Mouse (Mus musculus): ENCODE measurements at regions not wholly inside any gene's neighbourhood (a gene's known extent, or its start where the extent isn't known, plus 50 kb on each side); places are given as distances from the start of the nearest gene placed in this dataset.

- ATAC-seq (replicated peaks; ENCODE audit: poor library complexity, severe bottlenecking) = no peak
These were observed 71.4 kb upstream of the Elovl5 start for GRCm38 (mm10) chr9:77845664-77846290.

GRCm38 (mm10) chr9:77848580-77848979 lies 68.6 kb upstream of the Elovl5 start:
- no peak for ATAC-seq (replicated peaks; ENCODE audit: poor library complexity, severe bottlenecking)

DNA sequence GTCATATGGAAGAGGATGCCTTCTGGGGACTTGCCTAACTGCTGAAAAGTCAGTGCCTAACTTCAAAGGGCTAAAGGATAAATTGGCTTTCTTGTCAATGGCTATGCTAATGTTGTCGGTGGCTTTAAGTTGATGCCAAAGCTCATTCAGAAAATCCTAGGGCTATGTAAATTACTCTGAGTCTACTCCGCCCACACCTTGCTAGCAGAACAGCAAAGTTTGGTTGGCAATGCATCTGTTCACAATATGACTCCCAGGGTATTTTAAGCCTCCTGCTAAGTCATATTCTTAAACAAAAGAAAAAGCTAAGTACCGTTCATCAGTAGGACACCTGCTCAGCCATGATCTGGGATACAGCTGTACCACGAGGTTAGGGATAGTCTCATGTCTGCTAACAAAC lies 67.8 kb upstream of the Elovl5 start:
- no peak for ATAC-seq (replicated peaks; ENCODE audit: poor library complexity, severe bottlenecking)

DNA sequence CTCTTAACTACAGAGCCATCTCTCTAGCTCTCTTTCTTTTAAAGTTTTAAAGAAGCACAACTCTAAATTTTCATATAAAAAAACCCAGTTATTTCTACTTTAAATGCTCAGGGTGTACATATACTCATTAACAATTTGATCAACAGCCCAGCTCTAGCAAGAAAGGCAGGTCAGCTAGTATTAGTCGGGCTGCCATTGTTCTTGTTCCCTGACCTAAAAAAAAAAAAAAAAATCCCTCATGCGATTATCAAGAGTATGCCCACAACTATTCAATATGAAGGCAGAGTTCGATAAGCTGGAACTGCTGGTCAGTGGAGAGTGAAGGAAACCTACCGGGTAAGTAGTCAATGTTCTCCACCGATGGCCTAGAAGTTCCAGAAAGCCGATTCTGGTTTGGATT lies 65.8 kb upstream of the Elovl5 start:
- ATAC-seq (replicated peaks; ENCODE audit: poor library complexity, severe bottlenecking) = no peak

GRCm38 (mm10) chr9:77857091-77858058 lies 59.8 kb upstream of the Elovl5 start:
- ATAC-seq (replicated peaks; ENCODE audit: poor library complexity, severe bottlenecking) = no peak

DNA sequence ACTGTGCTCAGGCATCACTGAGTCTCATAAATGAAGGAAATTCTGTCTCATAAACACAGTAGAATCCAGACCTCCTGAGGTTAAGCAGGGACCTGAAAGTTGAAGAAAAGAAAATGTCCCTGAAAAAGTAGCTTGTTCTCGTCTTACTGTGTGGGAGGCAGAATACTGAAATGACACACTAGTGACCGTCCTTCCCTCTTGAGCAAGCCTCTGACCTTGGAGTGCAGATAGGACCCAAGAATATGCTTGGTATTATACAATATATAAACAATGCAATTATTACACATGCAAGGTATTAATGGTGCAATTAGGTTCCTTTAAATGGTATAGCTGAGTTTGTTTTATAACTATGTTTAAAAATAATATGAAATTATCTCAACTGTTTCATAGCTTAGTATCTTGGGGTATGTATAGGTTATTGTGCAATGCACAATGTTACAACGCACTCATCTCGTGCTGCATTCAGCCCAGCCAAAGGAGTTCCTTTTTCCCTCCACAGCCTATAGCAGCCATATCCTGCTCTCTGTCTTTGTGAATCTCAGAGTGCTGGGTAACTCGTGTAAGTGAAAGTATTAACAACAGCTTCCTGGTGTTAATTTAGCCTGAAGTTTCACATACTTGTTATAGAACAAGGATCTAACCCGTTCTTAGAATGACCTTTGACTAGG lies 58.9 kb upstream of the Elovl5 start:
- peak; percentile 99 for ATAC-seq (replicated peaks; ENCODE audit: poor library complexity, severe bottlenecking)

Data from granulocyte monocyte progenitor cell, adult 5-6 weeks (primary cell).